Mouse (Mus musculus) cerebellum, adult 2 months (tissue): ENCODE measurements at regions not wholly inside any gene's neighbourhood (a gene's known extent, or its start where the extent isn't known, plus 50 kb on each side); places are given as distances from the start of the nearest gene placed in this dataset.

ENCODE experiments used
- CTCF ChIP-seq: fragments of 200-500 bp; IDR thresholded peaks from 2 replicates; pipeline ENCODE4 v1.5.1; 2011; ENCODE audit warnings: low read depth, mild to moderate bottlenecking, control low read depth, low read length, moderate library complexity, borderline replicate concordance; ENCODE audit not compliant: insufficient read depth
- POLR2A ChIP-seq: fragments of 200-500 bp; IDR thresholded peaks from 2 replicates; pipeline ENCODE4 v1.6.1; 2011; ENCODE audit warnings: low read length, control low read depth, borderline replicate concordance; ENCODE audit not compliant: insufficient read depth

- TF ChIP-seq CTCF (no peak), POLR2A (no peak)
These were observed 135.0 kb downstream of the Ccdc50 start for GRCm38 (mm10) chr16:27523527-27524121.
